Mouse (Mus musculus) megakaryocyte, embryonic 14.5 days (primary cell): Measurements from ENCODE around the gene Arfgef3.

Experiments used
- FLI1 ChIP-seq: IDR thresholded peaks from 2 replicates; pipeline ENCODE4 v1.6.1; 2012; ENCODE audit warnings: low read length, inconsistent platforms, mixed read lengths
- GATA1 ChIP-seq: IDR thresholded peaks from 3 replicates; pipeline ENCODE4 v1.6.1; 2012; ENCODE audit warnings: mixed read lengths, low read length, inconsistent platforms, borderline replicate concordance

DNA sequence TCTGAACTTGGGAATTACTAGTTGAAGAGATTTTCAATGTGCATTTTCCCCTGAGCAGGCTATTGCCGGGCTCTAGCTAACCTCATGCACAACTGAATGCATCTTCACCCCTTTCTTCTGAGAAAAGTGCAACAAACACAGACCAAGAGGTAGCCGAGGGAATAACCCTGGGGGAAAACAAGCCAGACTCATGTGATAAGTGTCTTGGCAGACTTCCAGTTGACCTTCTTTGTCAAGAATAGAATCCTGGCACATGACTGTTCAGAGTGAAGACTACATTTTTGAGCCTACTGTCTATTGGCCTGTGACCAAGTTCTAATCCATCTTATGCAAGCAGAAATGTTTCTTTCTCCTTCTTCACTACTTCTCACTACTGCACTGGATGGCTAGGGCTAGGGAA, 55.5 kb downstream of the Arfgef3 start:
- TF ChIP-seq GATA1 (no peak), FLI1 (no peak)
